Mouse (Mus musculus): ENCODE results near the gene Epm2aip1.

Gene Epm2aip1

GRCm38 (mm10) chr9:111287956-111288355 lies 16.2 kb downstream of the Epm2aip1 start:
- no peak for DNase-seq (ENCODE audit: low spot score)

- DNase-seq (ENCODE audit: low spot score) = no peak
These were observed 17.6 kb downstream of the Epm2aip1 start for GRCm38 (mm10) chr9:111289294-111289831.

GRCm38 (mm10) chr9:111289832-111290339 lies 18.2 kb downstream of the Epm2aip1 start:
- DNase-seq (ENCODE audit: low spot score) = peak; percentile 92

- no peak for DNase-seq (ENCODE audit: low spot score)
These were observed 18.9 kb downstream of the Epm2aip1 start for GRCm38 (mm10) chr9:111290539-111291100.

- no peak for DNase-seq (ENCODE audit: low spot score)
These were observed 21.5 kb downstream of the Epm2aip1 start for GRCm38 (mm10) chr9:111293234-111293633.

- no peak for DNase-seq (ENCODE audit: low spot score)
These were observed 23.2 kb downstream of the Epm2aip1 start for GRCm38 (mm10) chr9:111294911-111295310.

GRCm38 (mm10) chr9:111295323-111295722 lies 23.6 kb downstream of the Epm2aip1 start:
- DNase-seq (ENCODE audit: low spot score) = no peak

GRCm38 (mm10) chr9:111296433-111296832 lies 24.7 kb downstream of the Epm2aip1 start:
- no peak for DNase-seq (ENCODE audit: low spot score)

GRCm38 (mm10) chr9:111298606-111299005 lies 26.9 kb downstream of the Epm2aip1 start:
- no peak for DNase-seq (ENCODE audit: low spot score)

- DNase-seq (ENCODE audit: low spot score) = no peak
These were observed 30.6 kb downstream of the Epm2aip1 start for GRCm38 (mm10) chr9:111302196-111302831.

GRCm38 (mm10) chr9:111304036-111304435 lies 32.3 kb downstream of the Epm2aip1 start:
- no peak for DNase-seq (ENCODE audit: low spot score)

GRCm38 (mm10) chr9:111306142-111306541 lies 34.4 kb downstream of the Epm2aip1 start:
- no peak for DNase-seq (ENCODE audit: low spot score)

- DNase-seq (ENCODE audit: low spot score) = peak; percentile 91
These were observed 39.5 kb downstream of the Epm2aip1 start, which contains the start of gene Trank1 for GRCm38 (mm10) chr9:111311031-111311842. Gene Trank1 (plus strand): TSS chr9:111311739.

- no peak for DNase-seq (ENCODE audit: low spot score)
These were observed 40.2 kb downstream of the Epm2aip1 start for GRCm38 (mm10) chr9:111311843-111312441.

GRCm38 (mm10) chr9:111312442-111313141 lies 40.9 kb downstream of the Epm2aip1 start:
- peak; percentile 62 for DNase-seq (ENCODE audit: low spot score)

GRCm38 (mm10) chr9:111313299-111313698 lies 41.6 kb downstream of the Epm2aip1 start:
- no peak for DNase-seq (ENCODE audit: low spot score)

GRCm38 (mm10) chr9:111313793-111314192 lies 42.1 kb downstream of the Epm2aip1 start:
- DNase-seq (ENCODE audit: low spot score) = peak; percentile 26

- peak; percentile 86 for DNase-seq (ENCODE audit: low spot score)
These were observed 42.5 kb downstream of the Epm2aip1 start for GRCm38 (mm10) chr9:111314219-111314618.

GRCm38 (mm10) chr9:111320912-111321311 lies 49.2 kb downstream of the Epm2aip1 start:
- no peak for DNase-seq (ENCODE audit: low spot score)

- DNase-seq (ENCODE audit: low spot score) = no peak
These were observed 53.2 kb downstream of the Epm2aip1 start for GRCm38 (mm10) chr9:111324881-111325280.
